Mouse (Mus musculus): ENCODE data around the gene Myrf.
A peak's percentile ranks its signal among the peaks of the same experiment; 100 is the strongest.

GRCm38 (mm10) chr19:10190796-10191195 is 49.8 kb downstream of the Myrf start:
- peak; percentile 73; the same call in 1 of the 2 replicates for TF ChIP-seq CTCF (IDR thresholded peaks at IDR 0.05; ENCODE audit: extremely low read depth, insufficient read length, insufficient replicate concordance, low read depth, low read length)
- TF ChIP-seq POLR2A (IDR thresholded peaks at IDR 0.05; ENCODE audit: low read depth, low read length): no peak

Data from small intestine, adult 2 months (tissue).